Mouse (Mus musculus): ENCODE measurements around the gene Rpl5. TPM values are rescaled to one million over a fixed set of nuclear protein-coding genes. Genes with fewer than 3 reads are reported as not detected.
"Not testable (repeated sequence)": the region's sequence is repeated elsewhere in the genome, so short reads cannot be mapped to it uniquely, and the experiment has no call there.

The Rpl5 gene
- polyA plus RNA-seq, 1 experiment from 2014 or later, result 26.1 TPM

DNA sequence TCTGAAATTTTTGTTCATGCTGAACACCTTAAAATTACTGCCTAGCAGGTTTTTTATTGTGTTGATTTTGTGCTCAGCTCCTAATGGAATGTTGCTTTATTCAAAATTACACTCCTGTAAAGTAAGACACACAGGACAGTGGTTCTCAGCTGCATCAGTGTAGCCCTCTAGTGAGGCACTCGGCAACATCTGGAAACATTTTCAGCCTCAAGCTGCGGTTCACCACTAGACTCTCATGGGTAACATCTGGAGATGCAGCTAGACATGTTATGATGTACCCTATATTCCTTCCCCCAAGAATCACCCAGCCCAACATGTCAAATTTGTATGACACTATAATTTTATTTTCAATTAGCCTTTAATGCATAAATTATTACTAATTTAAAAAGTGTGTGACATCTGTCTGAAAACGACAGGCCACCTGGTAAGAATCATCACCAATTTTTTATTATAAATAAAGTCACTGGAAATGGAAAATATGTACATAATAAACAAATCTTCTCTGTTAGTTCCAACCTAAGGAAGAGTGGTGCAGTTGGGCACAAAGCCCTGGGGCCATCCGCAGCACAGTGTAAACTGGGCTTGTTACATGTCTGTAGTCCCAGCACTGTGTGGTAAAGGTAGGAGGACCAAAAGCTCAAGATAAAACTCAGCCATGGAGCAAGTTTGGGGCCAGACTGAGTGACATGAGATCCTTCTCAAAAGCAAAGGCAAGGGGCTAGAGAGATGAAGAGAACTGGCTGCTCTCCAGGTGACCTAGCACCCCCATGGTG, 33.1 kb downstream of the Rpl5 start:
- Histone ChIP-seq H3K4me1 (replicated peaks) (peaks cover 13% of the 10 kb centered on the region), H3K4me3 (replicated peaks) (no peak overlapping the region), H3K4me2 (no peak overlapping the region), H3K27me3 (no peaks in the 10 kb centered on the region), H3K9me3 (replicated peaks) (no peaks in the 10 kb centered on the region), H3K9ac (no peak overlapping the region), H3K27ac (replicated peaks) (no peak overlapping the region), H3K36me3 (replicated peaks) (no peaks in the 10 kb centered on the region)
- 76% methylated on average over 4 of the region's 4 CpGs for WGBS (ENCODE audit: insufficient replicate concordance)
- no peak for ATAC-seq (ENCODE audit: insufficient read depth)

DNA sequence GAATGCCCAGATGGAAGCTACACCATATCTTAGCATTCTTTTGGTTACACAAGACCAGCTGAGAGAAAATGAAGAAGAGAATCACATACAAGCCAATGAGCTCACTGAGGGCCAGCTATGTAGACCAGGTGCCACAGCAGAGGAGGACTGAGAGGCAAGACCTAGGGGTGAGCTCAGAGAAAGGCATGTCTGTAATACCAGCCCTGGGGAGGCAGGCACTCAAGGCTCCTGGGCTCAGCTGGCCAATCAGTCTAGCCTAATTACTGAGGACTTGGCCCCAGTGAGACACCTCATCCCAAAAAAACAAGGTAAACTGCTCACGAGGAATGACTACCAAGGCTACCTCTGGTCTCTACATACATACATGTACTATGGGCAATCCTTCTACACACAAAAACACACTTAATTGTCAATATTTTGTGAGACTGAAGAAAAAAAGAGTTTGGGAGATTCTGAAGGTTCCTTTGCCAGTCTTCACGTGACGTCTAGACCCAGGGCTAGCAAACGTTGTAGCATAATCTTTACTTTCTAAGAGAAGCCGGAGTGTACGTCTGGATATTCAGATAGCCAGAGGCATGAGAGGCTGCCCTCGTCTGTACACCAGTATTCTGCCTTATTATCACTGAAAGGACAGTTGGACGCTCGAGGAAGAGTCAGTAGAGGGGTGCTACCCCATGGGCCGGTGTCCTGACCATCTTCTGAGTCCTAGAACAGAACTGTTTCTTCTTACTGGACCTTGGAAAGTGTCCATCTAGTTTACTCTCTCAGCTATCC, 34.7 kb downstream of the Rpl5 start:
- H3K27ac ChIP-seq (replicated peaks), result peak overlapping the region; percentile 24; the same call in 1 of the 2 replicates
- H3K9me3 ChIP-seq (replicated peaks), result no peaks in the 10 kb centered on the region
- H3K36me3 ChIP-seq (replicated peaks), result no peaks in the 10 kb centered on the region
- 45% methylated on average over 10 of the region's 10 CpGs for WGBS (ENCODE audit: insufficient replicate concordance)
- ATAC-seq (ENCODE audit: insufficient read depth), result peak; percentile 56
- H3K27me3 ChIP-seq, result no peaks in the 10 kb centered on the region
- H3K4me1 ChIP-seq (replicated peaks), result peaks cover 21% of the 10 kb centered on the region
- H3K9ac ChIP-seq, result no peak overlapping the region
- H3K4me3 ChIP-seq (replicated peaks), result no peak overlapping the region
- no peak overlapping the region for H3K4me2 ChIP-seq

DNA sequence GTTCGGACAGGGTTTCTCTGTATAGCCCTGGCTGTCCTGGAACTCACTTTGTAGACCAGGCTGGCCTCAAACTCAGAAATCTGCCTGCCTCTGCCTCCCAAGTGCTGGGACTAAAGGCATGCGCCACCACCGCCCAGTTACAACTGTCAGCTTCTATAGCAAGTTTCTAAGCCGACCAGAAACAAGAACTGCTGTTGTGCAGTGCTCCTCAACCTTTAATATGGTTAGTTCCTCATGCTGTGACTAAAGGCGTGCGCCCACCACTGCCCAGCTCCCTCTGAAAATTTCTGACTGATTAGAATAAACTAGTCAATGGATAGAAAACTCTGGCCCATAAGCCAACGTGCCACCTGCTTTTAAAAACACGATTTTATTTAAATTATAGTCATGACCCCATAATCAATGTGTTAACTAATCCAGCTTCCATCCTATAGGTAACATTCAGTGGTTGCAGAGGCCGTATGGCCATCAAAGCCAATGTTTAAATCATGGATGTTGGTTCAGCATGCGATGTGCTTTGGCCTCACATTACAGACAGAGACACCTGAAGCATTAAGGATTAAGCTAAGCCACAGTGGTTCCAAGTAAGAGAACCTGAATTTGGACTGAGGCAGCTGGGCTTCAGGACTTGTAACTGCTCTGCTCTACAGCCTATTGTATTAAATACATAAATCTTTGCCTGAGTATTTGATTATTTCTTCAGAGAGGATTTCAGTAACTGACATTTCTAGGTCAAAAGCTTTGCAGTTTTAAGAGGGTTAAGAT, 36.5 kb downstream of the Rpl5 start:
- 74% methylated on average over 10 of the region's 10 CpGs for WGBS (ENCODE audit: insufficient replicate concordance)
- H3K27ac ChIP-seq (replicated peaks), result no peak overlapping the region
- no peaks in the 10 kb centered on the region for H3K9me3 ChIP-seq (replicated peaks)
- peaks cover 21% of the 10 kb centered on the region for H3K4me1 ChIP-seq (replicated peaks)
- H3K4me2 ChIP-seq, result no peak overlapping the region
- H3K36me3 ChIP-seq (replicated peaks), result no peaks in the 10 kb centered on the region
- ATAC-seq (ENCODE audit: insufficient read depth), result no peak
- no peaks in the 10 kb centered on the region for H3K27me3 ChIP-seq
- no peak overlapping the region for H3K9ac ChIP-seq
- no peak overlapping the region for H3K4me3 ChIP-seq (replicated peaks)

- not testable (repeated sequence) for H3K4me2 ChIP-seq; H3K9ac ChIP-seq; H3K9me3 ChIP-seq (replicated peaks); H3K36me3 ChIP-seq (replicated peaks); H3K27ac ChIP-seq (replicated peaks); ATAC-seq (ENCODE audit: insufficient read depth); H3K27me3 ChIP-seq; H3K4me3 ChIP-seq (replicated peaks)
- peaks cover 16% of the 10 kb centered on the region for H3K4me1 ChIP-seq (replicated peaks)
- 63% methylated on average over 1 of the region's 1 CpGs for WGBS (ENCODE audit: insufficient replicate concordance)
Observed at GRCm38 (mm10) chr5:107938483-107938882, 38.2 kb downstream of the Rpl5 start.

DNA sequence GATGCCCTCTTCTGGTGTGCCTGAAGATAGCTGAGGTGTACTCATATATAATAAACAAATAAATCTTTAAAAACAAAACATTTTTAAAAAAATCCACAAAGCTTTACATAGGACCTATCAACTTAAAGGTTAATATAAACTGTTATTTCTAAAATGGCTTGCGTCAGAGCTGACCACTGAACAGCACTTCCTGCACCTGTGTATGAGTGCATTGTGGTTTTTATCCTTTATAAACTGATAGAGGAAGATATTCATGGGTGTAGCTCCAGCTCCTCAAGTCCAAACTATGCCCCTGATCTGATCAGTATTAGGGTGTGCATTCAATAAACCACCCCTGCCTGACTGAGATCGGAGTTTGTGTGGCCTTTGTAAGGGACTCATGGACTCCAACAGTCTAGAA, 38.6 kb downstream of the Rpl5 start:
- H3K4me2 ChIP-seq, result no peak overlapping the region
- no peak for ATAC-seq (ENCODE audit: insufficient read depth)
- no peaks in the 10 kb centered on the region for H3K9me3 ChIP-seq (replicated peaks)
- WGBS (ENCODE audit: insufficient replicate concordance), result 71% methylated on average over 2 of the region's 2 CpGs
- H3K4me3 ChIP-seq (replicated peaks), result no peak overlapping the region
- H3K27ac ChIP-seq (replicated peaks), result no peak overlapping the region
- no peaks in the 10 kb centered on the region for H3K36me3 ChIP-seq (replicated peaks)
- no peak overlapping the region for H3K9ac ChIP-seq
- H3K27me3 ChIP-seq, result no peaks in the 10 kb centered on the region
- peaks cover 16% of the 10 kb centered on the region for H3K4me1 ChIP-seq (replicated peaks)

DNA sequence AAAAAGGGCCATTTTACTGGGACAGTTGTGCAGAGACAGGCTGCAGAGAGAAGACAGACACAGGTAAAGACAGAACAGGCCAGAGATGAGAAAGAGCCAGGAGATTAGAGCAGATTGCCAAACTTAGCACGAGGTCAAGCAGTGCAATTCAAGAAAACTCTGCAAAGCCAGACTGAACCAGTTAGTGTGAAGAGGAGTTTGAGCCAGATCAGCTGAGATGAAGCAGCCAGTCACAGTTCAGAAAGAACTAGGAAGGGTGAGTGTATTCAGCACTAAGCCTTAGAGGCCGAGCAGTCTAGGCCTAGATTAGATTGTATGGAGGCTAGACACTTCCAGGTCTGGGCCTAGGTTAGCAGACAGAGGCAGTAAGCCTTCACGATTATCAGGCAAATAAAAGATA, 39.4 kb downstream of the Rpl5 start:
- H3K4me2 ChIP-seq, result no peak overlapping the region
- H3K27me3 ChIP-seq, result no peaks in the 10 kb centered on the region
- ATAC-seq (ENCODE audit: insufficient read depth), result no peak
- H3K36me3 ChIP-seq (replicated peaks), result no peaks in the 10 kb centered on the region
- WGBS (ENCODE audit: insufficient replicate concordance), result 51% methylated on average over 3 of the region's 3 CpGs
- H3K27ac ChIP-seq (replicated peaks), result no peak overlapping the region
- no peak overlapping the region for H3K9ac ChIP-seq
- H3K4me3 ChIP-seq (replicated peaks), result no peak overlapping the region
- peaks cover 19% of the 10 kb centered on the region for H3K4me1 ChIP-seq (replicated peaks)
- no peaks in the 10 kb centered on the region for H3K9me3 ChIP-seq (replicated peaks)

- Histone ChIP-seq H3K9ac (no peak overlapping the region), H3K36me3 (replicated peaks) (no peaks in the 10 kb centered on the region), H3K9me3 (replicated peaks) (no peaks in the 10 kb centered on the region), H3K27ac (replicated peaks) (no peak overlapping the region), H3K4me2 (no peak overlapping the region), H3K4me1 (replicated peaks) (peaks cover 13% of the 10 kb centered on the region; the same call in 1 of the 2 replicates), H3K4me3 (replicated peaks) (no peak overlapping the region), H3K27me3 (no peaks in the 10 kb centered on the region)
- ATAC-seq (ENCODE audit: insufficient read depth), result no peak
- 53% methylated on average over 6 of the region's 6 CpGs for WGBS (ENCODE audit: insufficient replicate concordance)
Observed at GRCm38 (mm10) chr5:107941222-107941621, 40.9 kb downstream of the Rpl5 start.

- peaks cover 13% of the 10 kb centered on the region; the same call in 1 of the 2 replicates for H3K4me1 ChIP-seq (replicated peaks)
- no peak overlapping the region for H3K4me3 ChIP-seq (replicated peaks)
- ATAC-seq (ENCODE audit: insufficient read depth), result no peak
- 47% methylated on average over 1 of the region's 1 CpGs for WGBS (ENCODE audit: insufficient replicate concordance)
- no peaks in the 10 kb centered on the region for H3K9me3 ChIP-seq (replicated peaks)
- H3K27me3 ChIP-seq, result no peaks in the 10 kb centered on the region
- no peak overlapping the region for H3K9ac ChIP-seq
- no peak overlapping the region for H3K4me2 ChIP-seq
- no peak overlapping the region for H3K27ac ChIP-seq (replicated peaks)
- no peaks in the 10 kb centered on the region for H3K36me3 ChIP-seq (replicated peaks)
Observed at GRCm38 (mm10) chr5:107942941-107943340, 42.6 kb downstream of the Rpl5 start.

DNA sequence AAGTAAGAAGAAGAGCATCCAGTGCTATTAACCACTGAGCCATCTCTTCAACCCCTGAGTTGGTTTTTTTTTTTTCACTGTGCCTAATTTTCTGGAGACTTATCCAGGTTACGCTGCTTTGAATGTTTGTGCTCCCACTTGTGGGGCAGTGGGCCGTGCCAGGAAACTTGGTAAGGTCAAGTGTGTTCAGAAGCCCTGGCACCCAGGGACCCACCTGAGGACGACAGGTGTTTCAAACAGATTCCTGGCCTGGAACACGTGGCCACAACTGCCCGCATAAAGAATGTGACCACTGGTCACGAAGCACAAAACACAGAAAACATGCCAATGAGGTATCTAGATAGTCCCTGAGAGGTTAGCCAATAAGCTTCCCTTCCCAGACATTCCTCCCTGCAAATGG, 43.2 kb downstream of the Rpl5 start:
- WGBS (ENCODE audit: insufficient replicate concordance), result 76% methylated on average over 6 of the region's 6 CpGs
- Histone ChIP-seq H3K36me3 (replicated peaks) (no peaks in the 10 kb centered on the region), H3K4me3 (replicated peaks) (no peak overlapping the region), H3K9me3 (replicated peaks) (no peaks in the 10 kb centered on the region), H3K4me2 (no peak overlapping the region), H3K27ac (replicated peaks) (no peak overlapping the region), H3K27me3 (no peaks in the 10 kb centered on the region), H3K4me1 (replicated peaks) (peaks cover 13% of the 10 kb centered on the region; the same call in 1 of the 2 replicates), H3K9ac (no peak overlapping the region)
- no peak for ATAC-seq (ENCODE audit: insufficient read depth)

- Histone ChIP-seq H3K4me2 (no peak overlapping the region), H3K27me3 (no peaks in the 10 kb centered on the region), H3K4me1 (replicated peaks) (peaks cover 18% of the 10 kb centered on the region), H3K36me3 (replicated peaks) (no peaks in the 10 kb centered on the region), H3K9me3 (replicated peaks) (no peaks in the 10 kb centered on the region), H3K4me3 (replicated peaks) (no peak overlapping the region), H3K27ac (replicated peaks) (no peak overlapping the region), H3K9ac (no peak overlapping the region)
- no peak for ATAC-seq (ENCODE audit: insufficient read depth)
- WGBS (ENCODE audit: insufficient replicate concordance), result 27% methylated on average over 1 of the region's 1 CpGs
Observed at GRCm38 (mm10) chr5:107946475-107946874, 46.2 kb downstream of the Rpl5 start.

- Histone ChIP-seq H3K27me3 (no peaks in the 10 kb centered on the region), H3K4me2 (no peak overlapping the region), H3K9me3 (replicated peaks) (no peaks in the 10 kb centered on the region), H3K9ac (no peak overlapping the region), H3K27ac (replicated peaks) (no peak overlapping the region), H3K36me3 (replicated peaks) (no peaks in the 10 kb centered on the region), H3K4me1 (replicated peaks) (peaks cover 19% of the 10 kb centered on the region), H3K4me3 (replicated peaks) (no peak overlapping the region)
- 62% methylated on average over 2 of the region's 2 CpGs for WGBS (ENCODE audit: insufficient replicate concordance)
- no peak for ATAC-seq (ENCODE audit: insufficient read depth)
Observed at GRCm38 (mm10) chr5:107947548-107947947, 47.2 kb downstream of the Rpl5 start.
